8 mouse cellular contexts compared by ENCODE assay signal in genomic region chr6:31664495-31664894, GRCm38 (mm10).
DNase-seq lines count a peak whose midpoint lies in the region; ATAC-seq lines count a peak whose summit lies in the region.
"Had no signal": no experiment of that assay in that cellular context is flagged by ENCODE, and none has a peak within 500 bp of the region (broad histone marks: within the 10 kb centered on the region; RNA-seq: fewer than 3 reads in every experiment).

No protein-coding gene starts in this region.

- intact Hi-C loops in left cerebral cortex, postnatal 14 days (cut with DNase I) = loop anchor here (2.0 to 10.0 kb wide), 4 partner anchors 273 to 926 kb away; no protein-coding TSS in a partner anchor

- 0 out of 2 replicates have a peak, but pooled peaks cover 4% of the 10 kb centered on the region for H3K27me3 ChIP-seq in intestine, embryonic 15.5 days (replicated peaks)
- H3K27me3 ChIP-seq: liver, embryonic 15.5 days had no signal

- H3K9ac ChIP-seq in intestine, embryonic 15.5 days = no peak overlapping the region
- H3K9ac ChIP-seq: liver, embryonic 15.5 days had no signal

- H3K27ac ChIP-seq in intestine, embryonic 15.5 days = no peak overlapping the region
- H3K27ac ChIP-seq: liver, embryonic 15.5 days had no signal

- no peaks in the 10 kb centered on the region for H3K36me3 ChIP-seq in intestine, embryonic 15.5 days
- H3K36me3 ChIP-seq: liver, embryonic 15.5 days had no signal

- WGBS in intestine, embryonic 15.5 days = 24% methylated on average over 7 of the region's 7 CpGs

- no peak overlapping the region for H3K4me2 ChIP-seq in intestine, embryonic 15.5 days (replicated peaks)
- H3K4me2 ChIP-seq: liver, embryonic 15.5 days had no signal

- ATAC-seq in intestine, embryonic 15.5 days = peak; percentile 53; the same call in 1 of the 2 replicates

- no peaks in the 10 kb centered on the region for H3K9me3 ChIP-seq in intestine, embryonic 15.5 days

- DNase-seq in adipocyte (ENCODE audit: low spot score) = peak; percentile 75
- DNase-seq in cerebellum, adult 9-11 months = peak; percentile 67
- DNase-seq in frontal cortex, postnatal 25 days (ENCODE audit: low spot score in 2 of 2) = peak; percentile 75 to 77
- DNase-seq in left cerebral cortex, postnatal 14 days (ENCODE audit: low spot score in 2 of 2) = peak; percentile 75 to 82
- DNase-seq in mesoderm, embryonic 11.5 days (ENCODE audit: low read depth, low spot score) = peak; percentile 74
- peak; percentile 54 to 56 for DNase-seq in right cerebral cortex, postnatal 36 days (ENCODE audit: low spot score in 2 of 2)

- H3K4me3 ChIP-seq in intestine, embryonic 15.5 days (replicated peaks) = no peak overlapping the region
- H3K4me3 ChIP-seq: liver, embryonic 15.5 days had no signal

- H3K4me1 ChIP-seq in intestine, embryonic 15.5 days (replicated peaks) = no peaks in the 10 kb centered on the region
